Mouse (Mus musculus) bone marrow, adult 2 months (tissue): ENCODE data around the gene Zdhhc17.

ENCODE experiments used
- CTCF ChIP-seq: fragments of 200-500 bp; IDR thresholded peaks from 2 replicates; pipeline ENCODE4 v1.5.1; 2011; ENCODE audit warnings: low read length, control low read depth; ENCODE audit not compliant: control insufficient read depth, insufficient read depth
- POLR2A ChIP-seq: fragments of 200-500 bp; IDR thresholded peaks from 2 replicates; pipeline ENCODE4 v1.6.1; 2011; ENCODE audit warnings: low read depth, mild to moderate bottlenecking, control low read depth, low read length, borderline replicate concordance; ENCODE audit not compliant: control insufficient read depth

DNA sequence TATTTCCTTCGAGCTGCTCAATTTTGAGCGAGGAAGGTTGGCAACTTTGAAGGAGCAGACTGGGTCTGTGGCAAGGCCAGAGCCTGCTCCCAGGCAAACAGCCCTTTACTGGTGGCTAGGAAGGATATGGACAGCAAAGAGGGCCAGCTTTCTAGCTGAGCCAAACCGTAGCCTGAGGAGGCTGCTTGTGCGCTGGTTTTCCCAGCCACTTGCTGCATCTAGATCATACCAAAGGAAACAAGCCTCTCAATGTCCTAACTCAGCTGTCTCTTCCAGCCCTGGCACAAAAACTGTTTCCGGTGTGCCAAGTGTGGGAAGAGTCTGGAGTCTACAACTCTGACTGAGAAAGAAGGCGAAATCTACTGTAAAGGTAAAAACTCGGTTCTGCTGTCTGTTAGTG, 71.6 kb downstream of the Zdhhc17 start:
- TF ChIP-seq POLR2A = no peak
- TF ChIP-seq CTCF = no peak
